Mouse (Mus musculus) left cerebral cortex, adult 11 months (tissue): ENCODE data around the gene Gm28038.

Source experiments
- DNase-seq: peaks from one replicate; pipeline ENCODE4 v3.0.0; 2022; ENCODE audit warnings: low spot score

Gene Gm28038

GRCm38 (mm10) chr2:30285416-30286181, 4.8 kb downstream of the Gm28038 start:
- DNase-seq: no peak

GRCm38 (mm10) chr2:30286192-30287026, 5.6 kb downstream of the Gm28038 start, which contains the start of the genes Dolk and Nup188:
TSS of gene Dolk (minus strand) at chr2:30286334.
TSS of gene Nup188 (plus strand) at chr2:30286397.
- peak; percentile 91 for DNase-seq

- no peak for DNase-seq
These were observed 6.2 kb downstream of the Gm28038 start for GRCm38 (mm10) chr2:30287027-30287373.

GRCm38 (mm10) chr2:30299525-30299924, 18.7 kb downstream of the Gm28038 start:
- no peak for DNase-seq

GRCm38 (mm10) chr2:30299966-30300365, 19.1 kb downstream of the Gm28038 start:
- no peak for DNase-seq

GRCm38 (mm10) chr2:30306087-30306486, 25.2 kb downstream of the Gm28038 start:
- DNase-seq: no peak

GRCm38 (mm10) chr2:30309351-30309750, 28.5 kb downstream of the Gm28038 start:
- no peak for DNase-seq

- no peak for DNase-seq
These were observed 30.6 kb downstream of the Gm28038 start for GRCm38 (mm10) chr2:30311481-30311880.

- no peak for DNase-seq
These were observed 35.3 kb downstream of the Gm28038 start for GRCm38 (mm10) chr2:30316136-30316535.

GRCm38 (mm10) chr2:30316955-30317354, 36.1 kb downstream of the Gm28038 start:
- no peak for DNase-seq

- DNase-seq: no peak
These were observed 38.4 kb downstream of the Gm28038 start for GRCm38 (mm10) chr2:30319260-30319659.

GRCm38 (mm10) chr2:30323111-30323510, 42.3 kb downstream of the Gm28038 start:
- DNase-seq: no peak

- no peak for DNase-seq
These were observed 44.5 kb downstream of the Gm28038 start for GRCm38 (mm10) chr2:30325296-30325695.

- DNase-seq: no peak
These were observed 46.4 kb downstream of the Gm28038 start for GRCm38 (mm10) chr2:30327276-30327675.

- no peak for DNase-seq
These were observed 47.9 kb downstream of the Gm28038 start for GRCm38 (mm10) chr2:30328791-30329190.

GRCm38 (mm10) chr2:30335324-30335723, 54.5 kb downstream of the Gm28038 start:
- DNase-seq: no peak

GRCm38 (mm10) chr2:30336174-30336915, 55.5 kb downstream of the Gm28038 start:
- no peak for DNase-seq

GRCm38 (mm10) chr2:30337179-30337578, 56.3 kb downstream of the Gm28038 start:
- no peak for DNase-seq

GRCm38 (mm10) chr2:30342061-30342460, 61.2 kb downstream of the Gm28038 start:
- no peak for DNase-seq

- no peak for DNase-seq
These were observed 61.7 kb downstream of the Gm28038 start for GRCm38 (mm10) chr2:30342544-30342943.

- DNase-seq: no peak
These were observed 62.8 kb downstream of the Gm28038 start for GRCm38 (mm10) chr2:30343601-30344137.
